Mouse (Mus musculus): ENCODE measurements around the gene Bglap3. TPM values are rescaled to one million over a fixed set of nuclear protein-coding genes. Genes with fewer than 3 reads are reported as not detected.
A peak's percentile ranks its signal among the peaks of the same experiment; 100 is the strongest.

The Bglap3 gene
- polyA plus RNA-seq, 1 experiment: 1.0 TPM

- Histone ChIP-seq H3K4me1 (ENCODE audit: control insufficient read depth, insufficient read depth, low read length) (peaks cover 3% of the 10 kb centered on the region), H3K9me3 (replicated peaks; ENCODE audit: control insufficient read depth, insufficient read depth, low read length, poor library complexity, severe bottlenecking) (0 out of 2 replicates have a peak, but pooled peaks cover under 1% of the 10 kb centered on the region), H3K27me3 (ENCODE audit: control insufficient read depth, insufficient read depth, low read length, poor library complexity, severe bottlenecking) (no peaks in the 10 kb centered on the region), H3K27ac (ENCODE audit: insufficient read depth, low read length) (no peak within 1 kb of the TSS), H3K4me3 (ENCODE audit: low read depth, low read length) (peak within 1 kb of the TSS; percentile 27), H3K36me3 (ENCODE audit: control insufficient read depth, insufficient read depth, low read length, poor library complexity, severe bottlenecking) (peaks cover 20% of the 10 kb centered on the region), H3K9ac (ENCODE audit: low read depth, poor library complexity, severe bottlenecking) (peak within 1 kb of the TSS; percentile 48)
- TF ChIP-seq POLR2A (IDR thresholded peaks at IDR 0.05; ENCODE audit: insufficient read depth, low read length): no peak
- no peak for TF ChIP-seq EP300 (IDR thresholded peaks at IDR 0.05; ENCODE audit: insufficient read depth, low read depth, low read length)
- TF ChIP-seq CTCF (IDR thresholded peaks at IDR 0.05; ENCODE audit: low read depth, low read length): no peak
These were observed 8.2 kb downstream of the Bglap3 start, which contains the start of gene Paqr6 for GRCm38 (mm10) chr3:88364337-88364736. Gene Paqr6, plus strand, starts transcription at chr3:88364584.

GRCm38 (mm10) chr3:88363700-88364099 is 8.8 kb downstream of the Bglap3 start:
- Histone ChIP-seq H3K4me1 (ENCODE audit: control insufficient read depth, insufficient read depth, low read length) (peaks cover 3% of the 10 kb centered on the region), H3K9ac (ENCODE audit: low read depth, poor library complexity, severe bottlenecking) (no peak overlapping the region), H3K27me3 (ENCODE audit: control insufficient read depth, insufficient read depth, low read length, poor library complexity, severe bottlenecking) (no peaks in the 10 kb centered on the region), H3K36me3 (ENCODE audit: control insufficient read depth, insufficient read depth, low read length, poor library complexity, severe bottlenecking) (peaks cover 26% of the 10 kb centered on the region), H3K4me3 (ENCODE audit: low read depth, low read length) (no peak overlapping the region), H3K27ac (ENCODE audit: insufficient read depth, low read length) (no peak overlapping the region), H3K9me3 (replicated peaks; ENCODE audit: control insufficient read depth, insufficient read depth, low read length, poor library complexity, severe bottlenecking) (no peaks in the 10 kb centered on the region)
- TF ChIP-seq EP300 (IDR thresholded peaks at IDR 0.05; ENCODE audit: insufficient read depth, low read depth, low read length) (no peak), CTCF (IDR thresholded peaks at IDR 0.05; ENCODE audit: low read depth, low read length) (no peak), POLR2A (IDR thresholded peaks at IDR 0.05; ENCODE audit: insufficient read depth, low read length) (no peak)

- no peak overlapping the region for H3K4me3 ChIP-seq (ENCODE audit: low read depth, low read length)
- peaks cover 3% of the 10 kb centered on the region for H3K4me1 ChIP-seq (ENCODE audit: control insufficient read depth, insufficient read depth, low read length)
- no peak for TF ChIP-seq EP300 (IDR thresholded peaks at IDR 0.05; ENCODE audit: insufficient read depth, low read depth, low read length)
- no peak for TF ChIP-seq POLR2A (IDR thresholded peaks at IDR 0.05; ENCODE audit: insufficient read depth, low read length)
- no peak for TF ChIP-seq CTCF (IDR thresholded peaks at IDR 0.05; ENCODE audit: low read depth, low read length)
- no peak overlapping the region for H3K27ac ChIP-seq (ENCODE audit: insufficient read depth, low read length)
- H3K9me3 ChIP-seq (replicated peaks; ENCODE audit: control insufficient read depth, insufficient read depth, low read length, poor library complexity, severe bottlenecking): no peaks in the 10 kb centered on the region
- H3K27me3 ChIP-seq (ENCODE audit: control insufficient read depth, insufficient read depth, low read length, poor library complexity, severe bottlenecking): no peaks in the 10 kb centered on the region
- H3K9ac ChIP-seq (ENCODE audit: low read depth, poor library complexity, severe bottlenecking): no peak overlapping the region
- H3K36me3 ChIP-seq (ENCODE audit: control insufficient read depth, insufficient read depth, low read length, poor library complexity, severe bottlenecking): peaks cover 45% of the 10 kb centered on the region
These were observed 10.8 kb downstream of the Bglap3 start for GRCm38 (mm10) chr3:88361612-88362313.

- Histone ChIP-seq H3K27ac (ENCODE audit: insufficient read depth, low read length) (no peak overlapping the region), H3K4me3 (ENCODE audit: low read depth, low read length) (no peak overlapping the region), H3K4me1 (ENCODE audit: control insufficient read depth, insufficient read depth, low read length) (peaks cover 3% of the 10 kb centered on the region), H3K9ac (ENCODE audit: low read depth, poor library complexity, severe bottlenecking) (no peak overlapping the region), H3K9me3 (replicated peaks; ENCODE audit: control insufficient read depth, insufficient read depth, low read length, poor library complexity, severe bottlenecking) (no peaks in the 10 kb centered on the region), H3K27me3 (ENCODE audit: control insufficient read depth, insufficient read depth, low read length, poor library complexity, severe bottlenecking) (no peaks in the 10 kb centered on the region), H3K36me3 (ENCODE audit: control insufficient read depth, insufficient read depth, low read length, poor library complexity, severe bottlenecking) (peaks cover 51% of the 10 kb centered on the region)
- no peak for TF ChIP-seq EP300 (IDR thresholded peaks at IDR 0.05; ENCODE audit: insufficient read depth, low read depth, low read length)
- TF ChIP-seq CTCF (IDR thresholded peaks at IDR 0.05; ENCODE audit: low read depth, low read length): no peak
- TF ChIP-seq POLR2A (IDR thresholded peaks at IDR 0.05; ENCODE audit: insufficient read depth, low read length): no peak
These were observed 11.4 kb downstream of the Bglap3 start for GRCm38 (mm10) chr3:88361096-88361495.

- Histone ChIP-seq H3K27ac (ENCODE audit: insufficient read depth, low read length) (no peak overlapping the region), H3K9me3 (replicated peaks; ENCODE audit: control insufficient read depth, insufficient read depth, low read length, poor library complexity, severe bottlenecking) (no peaks in the 10 kb centered on the region), H3K9ac (ENCODE audit: low read depth, poor library complexity, severe bottlenecking) (no peak overlapping the region), H3K4me1 (ENCODE audit: control insufficient read depth, insufficient read depth, low read length) (peaks cover 3% of the 10 kb centered on the region), H3K27me3 (ENCODE audit: control insufficient read depth, insufficient read depth, low read length, poor library complexity, severe bottlenecking) (no peaks in the 10 kb centered on the region), H3K36me3 (ENCODE audit: control insufficient read depth, insufficient read depth, low read length, poor library complexity, severe bottlenecking) (peaks cover 62% of the 10 kb centered on the region), H3K4me3 (ENCODE audit: low read depth, low read length) (no peak overlapping the region)
- no peak for TF ChIP-seq POLR2A (IDR thresholded peaks at IDR 0.05; ENCODE audit: insufficient read depth, low read length)
These were observed 12.6 kb downstream of the Bglap3 start for GRCm38 (mm10) chr3:88359989-88360388.

- Histone ChIP-seq H3K27ac (ENCODE audit: insufficient read depth, low read length) (no peak overlapping the region), H3K36me3 (ENCODE audit: control insufficient read depth, insufficient read depth, low read length, poor library complexity, severe bottlenecking) (peaks cover 65% of the 10 kb centered on the region), H3K4me3 (ENCODE audit: low read depth, low read length) (no peak overlapping the region), H3K9ac (ENCODE audit: low read depth, poor library complexity, severe bottlenecking) (no peak overlapping the region), H3K4me1 (ENCODE audit: control insufficient read depth, insufficient read depth, low read length) (no peaks in the 10 kb centered on the region), H3K27me3 (ENCODE audit: control insufficient read depth, insufficient read depth, low read length, poor library complexity, severe bottlenecking) (no peaks in the 10 kb centered on the region), H3K9me3 (replicated peaks; ENCODE audit: control insufficient read depth, insufficient read depth, low read length, poor library complexity, severe bottlenecking) (no peaks in the 10 kb centered on the region)
- TF ChIP-seq CTCF (IDR thresholded peaks at IDR 0.05; ENCODE audit: low read depth, low read length) (no peak), EP300 (IDR thresholded peaks at IDR 0.05; ENCODE audit: insufficient read depth, low read depth, low read length) (no peak), POLR2A (IDR thresholded peaks at IDR 0.05; ENCODE audit: insufficient read depth, low read length) (no peak)
These were observed 13.0 kb downstream of the Bglap3 start for GRCm38 (mm10) chr3:88359584-88359983.

Data from ES-Bruce4 (cell line).